Mouse (Mus musculus) limb, embryonic 13.5 days (tissue): Measurements from ENCODE around the gene Tars2. TPM values are rescaled to one million over a fixed set of nuclear protein-coding genes. Genes with fewer than 3 reads are reported as not detected.
A peak's percentile ranks its signal among the peaks of the same experiment; 100 is the strongest.

ENCODE experiments used
- ATAC-seq: fragments of 200-750 bp; cut with Nextera tagmentation; 2 replicates; pipeline ENCODE4 v1.8.0; 2017; ENCODE audit warnings: low read depth, moderate number of reproducible peaks, moderate TSS enrichment; ENCODE audit not compliant: low FRiP score
- H3K27ac ChIP-seq: fragments of 300-500 bp; sonication (generic); 2 replicates; pipeline ENCODE4 v1.5.1; 2015; ENCODE audit warnings: inconsistent platforms, mild to moderate bottlenecking, moderate library complexity
- H3K27me3 ChIP-seq: fragments of 300-500 bp; sonication (generic); 2 replicates; pipeline ENCODE4 v1.6.1; 2015; ENCODE audit warnings: mild to moderate bottlenecking, inconsistent platforms
- H3K36me3 ChIP-seq: fragments of 300-500 bp; sonication (generic); 2 replicates; pipeline ENCODE4 v1.6.1; 2015; ENCODE audit warnings: inconsistent platforms, mild to moderate bottlenecking, moderate library complexity
- H3K4me1 ChIP-seq: fragments of 300-500 bp; sonication (generic); 2 replicates; pipeline ENCODE4 v1.6.1; 2015; ENCODE audit warnings: inconsistent platforms
- H3K4me2 ChIP-seq: fragments of 300-500 bp; sonication (generic); replicated peaks from 2 replicates; pipeline ENCODE4 v1.6.1; 2015; ENCODE audit warnings: inconsistent platforms, mild to moderate bottlenecking, moderate library complexity
- H3K4me3 ChIP-seq: fragments of 300-500 bp; sonication (generic); 2 replicates; pipeline ENCODE4 v1.5.1; 2015; ENCODE audit warnings: moderate library complexity, mild to moderate bottlenecking, inconsistent platforms
- H3K9ac ChIP-seq: fragments of 300-500 bp; sonication (generic); 2 replicates; pipeline ENCODE4 v1.6.1; 2015; ENCODE audit warnings: mild to moderate bottlenecking, inconsistent platforms
- H3K9me3 ChIP-seq: fragments of 300-500 bp; sonication (generic); 2 replicates; pipeline ENCODE4 v1.6.1; 2016; ENCODE audit warnings: inconsistent platforms
- WGBS: fragments of 180-500 bp; shearing (Covaris S2); methylation state at CpG from one replicate; pipeline ENCODE4 v1.1.7; 2015; 5-methylcytosine and 5-hydroxymethylcytosine counted together
- polyA plus RNA-seq: library from polyadenylated mRNA; unstranded; fragments of >200 nt; fragmentation: Nextera tagmentation; extraction: Ambion mirVana; gene quantifications from 2 replicates; pipeline ENCODE4 v1.2.1, GENCODE M21; 2015

Tars2 gene
- polyA plus RNA-seq, 1 experiment from 2014 or later = 47.8 TPM

GRCm38 (mm10) chr3:95707497-95707896 is 52.5 kb downstream of the Tars2 start:
- WGBS = 80% methylated on average over 7 of the region's 7 CpGs
- H3K4me1 ChIP-seq = 0 out of 2 replicates have a peak, but pooled peaks cover under 1% of the 10 kb centered on the region
- H3K9ac ChIP-seq = no peak overlapping the region
- no peaks in the 10 kb centered on the region for H3K9me3 ChIP-seq
- H3K27ac ChIP-seq = no peak overlapping the region
- no peaks in the 10 kb centered on the region for H3K36me3 ChIP-seq
- H3K4me2 ChIP-seq = no peak overlapping the region
- ATAC-seq = no peak
- H3K4me3 ChIP-seq = no peak overlapping the region
- H3K27me3 ChIP-seq = no peaks in the 10 kb centered on the region

- Histone ChIP-seq H3K4me1 (peaks cover 12% of the 10 kb centered on the region), H3K27me3 (no peaks in the 10 kb centered on the region), H3K4me3 (no peak overlapping the region), H3K4me2 (no peak overlapping the region), H3K9ac (no peak overlapping the region), H3K36me3 (no peaks in the 10 kb centered on the region), H3K27ac (no peak overlapping the region), H3K9me3 (no peaks in the 10 kb centered on the region)
- no peak for ATAC-seq
- 85% methylated on average over 4 of the region's 4 CpGs for WGBS
Measured at GRCm38 (mm10) chr3:95706273-95706672, 53.7 kb downstream of the Tars2 start.

GRCm38 (mm10) chr3:95704612-95705011 is 55.4 kb downstream of the Tars2 start:
- H3K9ac ChIP-seq = no peak overlapping the region
- no peak overlapping the region for H3K27ac ChIP-seq
- peaks cover 15% of the 10 kb centered on the region for H3K4me1 ChIP-seq
- 85% methylated on average over 4 of the region's 4 CpGs for WGBS
- H3K36me3 ChIP-seq = no peaks in the 10 kb centered on the region
- ATAC-seq = no peak
- H3K4me3 ChIP-seq = no peak overlapping the region
- H3K4me2 ChIP-seq = no peak overlapping the region
- H3K27me3 ChIP-seq = no peaks in the 10 kb centered on the region
- no peaks in the 10 kb centered on the region for H3K9me3 ChIP-seq

GRCm38 (mm10) chr3:95703276-95703675 is 56.7 kb downstream of the Tars2 start:
- H3K27ac ChIP-seq = no peak overlapping the region
- no peak overlapping the region for H3K9ac ChIP-seq
- no peak overlapping the region for H3K4me2 ChIP-seq
- no peak for ATAC-seq
- no peaks in the 10 kb centered on the region for H3K27me3 ChIP-seq
- 97% methylated on average over 3 of the region's 3 CpGs for WGBS
- H3K4me1 ChIP-seq = peaks cover 15% of the 10 kb centered on the region
- H3K9me3 ChIP-seq = no peaks in the 10 kb centered on the region
- no peak overlapping the region for H3K4me3 ChIP-seq
- no peaks in the 10 kb centered on the region for H3K36me3 ChIP-seq

GRCm38 (mm10) chr3:95701877-95702540 is 58.0 kb downstream of the Tars2 start:
- Histone ChIP-seq H3K36me3 (no peaks in the 10 kb centered on the region), H3K9me3 (no peaks in the 10 kb centered on the region), H3K4me3 (peak overlapping the region; percentile 37), H3K27me3 (no peaks in the 10 kb centered on the region), H3K4me1 (peaks cover 15% of the 10 kb centered on the region), H3K4me2 (peak overlapping the region; percentile 68), H3K9ac (peak overlapping the region; percentile 66), H3K27ac (peak overlapping the region; percentile 83)
- ATAC-seq = peak; percentile 91
- 4% methylated on average over 24 of the region's 24 CpGs for WGBS

GRCm38 (mm10) chr3:95701085-95701484 is 58.9 kb downstream of the Tars2 start:
- Histone ChIP-seq H3K9ac (no peak overlapping the region), H3K27ac (peak overlapping the region; percentile 83; the same call in 1 of the 2 replicates), H3K36me3 (no peaks in the 10 kb centered on the region), H3K4me2 (peak overlapping the region; percentile 68; the same call in 1 of the 2 replicates), H3K4me3 (no peak overlapping the region), H3K4me1 (peaks cover 20% of the 10 kb centered on the region), H3K9me3 (no peaks in the 10 kb centered on the region), H3K27me3 (no peaks in the 10 kb centered on the region)
- 82% methylated on average over 2 of the region's 2 CpGs for WGBS
- no peak for ATAC-seq

- Histone ChIP-seq H3K9ac (no peak overlapping the region), H3K27ac (no peak overlapping the region), H3K9me3 (no peaks in the 10 kb centered on the region), H3K27me3 (no peaks in the 10 kb centered on the region), H3K4me1 (peaks cover 27% of the 10 kb centered on the region), H3K4me3 (no peak overlapping the region), H3K4me2 (no peak overlapping the region), H3K36me3 (no peaks in the 10 kb centered on the region)
- no peak for ATAC-seq
- WGBS = 62% methylated on average over 6 of the region's 6 CpGs
Measured at GRCm38 (mm10) chr3:95700233-95700681, 59.7 kb downstream of the Tars2 start.

GRCm38 (mm10) chr3:95698286-95698685 is 61.7 kb downstream of the Tars2 start:
- no peak for ATAC-seq
- H3K9ac ChIP-seq = no peak overlapping the region
- H3K9me3 ChIP-seq = no peaks in the 10 kb centered on the region
- no peak overlapping the region for H3K4me3 ChIP-seq
- no peak overlapping the region for H3K4me2 ChIP-seq
- no peaks in the 10 kb centered on the region for H3K36me3 ChIP-seq
- peaks cover 27% of the 10 kb centered on the region for H3K4me1 ChIP-seq
- H3K27ac ChIP-seq = no peak overlapping the region
- H3K27me3 ChIP-seq = no peaks in the 10 kb centered on the region
- WGBS = 92% methylated on average over 4 of the region's 4 CpGs

GRCm38 (mm10) chr3:95696360-95696759 is 63.6 kb downstream of the Tars2 start:
- Histone ChIP-seq H3K36me3 (no peaks in the 10 kb centered on the region), H3K9me3 (no peaks in the 10 kb centered on the region), H3K4me3 (no peak overlapping the region), H3K4me2 (no peak overlapping the region), H3K27ac (no peak overlapping the region; the same call in 1 of the 2 replicates), H3K27me3 (no peaks in the 10 kb centered on the region), H3K9ac (no peak overlapping the region), H3K4me1 (peaks cover 16% of the 10 kb centered on the region)
- 28% methylated on average over 7 of the region's 7 CpGs for WGBS
- no peak for ATAC-seq

GRCm38 (mm10) chr3:95695796-95696195 is 64.2 kb downstream of the Tars2 start:
- Histone ChIP-seq H3K4me3 (no peak overlapping the region), H3K36me3 (no peaks in the 10 kb centered on the region; the same call in 1 of the 2 replicates), H3K9ac (no peak overlapping the region), H3K27me3 (no peaks in the 10 kb centered on the region), H3K4me1 (peaks cover 12% of the 10 kb centered on the region), H3K27ac (no peak overlapping the region; the same call in 1 of the 2 replicates), H3K4me2 (no peak overlapping the region), H3K9me3 (no peaks in the 10 kb centered on the region)
- WGBS = 41% methylated on average over 3 of the region's 3 CpGs
- ATAC-seq = no peak

- 85% methylated on average over 11 of the region's 11 CpGs for WGBS
Measured at GRCm38 (mm10) chr3:95694808-95695703, 65.0 kb downstream of the Tars2 start.

More at GRCm38 (mm10) chr3:95694808-95695703, 65.0 kb downstream of the Tars2 start:
- Histone ChIP-seq H3K9ac (no peak overlapping the region), H3K27me3 (no peaks in the 10 kb centered on the region), H3K4me2 (no peak overlapping the region), H3K9me3 (no peaks in the 10 kb centered on the region), H3K4me3 (no peak overlapping the region), H3K27ac (no peak overlapping the region), H3K4me1 (peaks cover 12% of the 10 kb centered on the region), H3K36me3 (no peaks in the 10 kb centered on the region; the same call in 1 of the 2 replicates)
- no peak for ATAC-seq
